Comparison of ENCODE assay signal across 28 mouse cellular contexts in genomic region chr14:86421881-86422280, GRCm38 (mm10).
DNase-seq lines count a peak whose midpoint lies in the region; ATAC-seq and TF ChIP-seq lines count a peak whose summit lies in the region.
"Had no signal": no experiment of that assay in that cellular context is flagged by ENCODE, and none has a peak within 500 bp of the region (broad histone marks: within the 10 kb centered on the region; RNA-seq: fewer than 3 reads in every experiment).

No protein-coding gene starts in this region.

- no peaks in the 10 kb centered on the region for H3K27me3 ChIP-seq in liver, postnatal 0 days (ENCODE audit: insufficient read depth, low read length)
- no peaks in the 10 kb centered on the region for H3K27me3 ChIP-seq in intestine, postnatal 0 days (replicated peaks; ENCODE audit: control insufficient read depth, insufficient read depth, low read length)
- H3K27me3 ChIP-seq: CH12.LX; embryonic facial prominence, embryonic 12.5 days; forebrain, embryonic 15.5 days; heart, embryonic 12.5 days; hindbrain, embryonic 13.5 days; limb, embryonic 13.5 days; megakaryocyte, embryonic 14.5 days; midbrain, embryonic 12.5 days had no signal

- no peak for TF ChIP-seq EP300 in liver, postnatal 0 days (IDR thresholded peaks at IDR 0.05; ENCODE audit: low read depth)

- no peak overlapping the region for H3K27ac ChIP-seq in liver, postnatal 0 days (ENCODE audit: low read depth)
- H3K27ac ChIP-seq in intestine, postnatal 0 days (ENCODE audit: low read depth, low read length), result no peak overlapping the region
- H3K27ac ChIP-seq: embryonic facial prominence, embryonic 12.5 days; forebrain, embryonic 15.5 days; hindbrain, embryonic 13.5 days; limb, embryonic 13.5 days; liver, embryonic 14.5 days; midbrain, embryonic 12.5 days had no signal

- no peaks in the 10 kb centered on the region for H3K9me3 ChIP-seq in liver, postnatal 0 days (ENCODE audit: low read length)
- no peaks in the 10 kb centered on the region for H3K9me3 ChIP-seq in intestine, postnatal 0 days (ENCODE audit: control insufficient read depth)
- H3K9me3 ChIP-seq: embryonic facial prominence, embryonic 12.5 days; forebrain, embryonic 15.5 days; heart, embryonic 12.5 days; hindbrain, embryonic 13.5 days; limb, embryonic 13.5 days; megakaryocyte, embryonic 14.5 days; midbrain, embryonic 12.5 days had no signal

- no peaks in the 10 kb centered on the region for H3K4me1 ChIP-seq in liver, postnatal 0 days (ENCODE audit: insufficient read depth)
- H3K4me1 ChIP-seq in intestine, postnatal 0 days (replicated peaks; ENCODE audit: control insufficient read depth, insufficient read depth, low read length), result no peaks in the 10 kb centered on the region
- H3K4me1 ChIP-seq: embryonic facial prominence, embryonic 12.5 days; forebrain, embryonic 15.5 days; heart, embryonic 12.5 days; hindbrain, embryonic 13.5 days; limb, embryonic 13.5 days; midbrain, embryonic 12.5 days had no signal

- no peak overlapping the region for H3K4me2 ChIP-seq in liver, postnatal 0 days (ENCODE audit: low read depth, low read length)
- H3K4me2 ChIP-seq in intestine, postnatal 0 days (replicated peaks; ENCODE audit: low read depth), result no peak overlapping the region
- H3K4me2 ChIP-seq: embryonic facial prominence, embryonic 12.5 days; forebrain, embryonic 15.5 days; heart, embryonic 12.5 days; hindbrain, embryonic 13.5 days; limb, embryonic 13.5 days; lung, embryonic 14.5 days; midbrain, embryonic 12.5 days had no signal

- no peak overlapping the region for H3K9ac ChIP-seq in liver, postnatal 0 days (replicated peaks)
- H3K9ac ChIP-seq in intestine, postnatal 0 days (ENCODE audit: low read depth, low read length), result no peak overlapping the region
- H3K9ac ChIP-seq: embryonic facial prominence, embryonic 12.5 days; forebrain, embryonic 15.5 days; heart, embryonic 12.5 days; hindbrain, embryonic 13.5 days; limb, embryonic 13.5 days; liver, embryonic 14.5 days; lung, embryonic 14.5 days; midbrain, embryonic 12.5 days had no signal

- WGBS in liver, postnatal 0 days (ENCODE audit: insufficient replicate concordance), result 50% methylated on average over 5 of the region's 5 CpGs
- 51% methylated on average over 5 of the region's 5 CpGs for WGBS in intestine, postnatal 0 days

- no peak overlapping the region for H3K4me3 ChIP-seq in liver, postnatal 0 days (ENCODE audit: low read depth, low read length)
- no peak overlapping the region for H3K4me3 ChIP-seq in intestine, postnatal 0 days (ENCODE audit: low read depth, low read length)
- H3K4me3 ChIP-seq: embryonic facial prominence, embryonic 12.5 days; forebrain, embryonic 15.5 days; heart, embryonic 12.5 days; hindbrain, embryonic 13.5 days; limb, embryonic 13.5 days; megakaryocyte, embryonic 14.5 days; midbrain, embryonic 12.5 days had no signal

- H3K36me3 ChIP-seq in liver, postnatal 0 days (replicated peaks; ENCODE audit: insufficient read depth, low read length), result no peaks in the 10 kb centered on the region
- no peaks in the 10 kb centered on the region for H3K36me3 ChIP-seq in intestine, postnatal 0 days (ENCODE audit: control insufficient read depth, insufficient read depth)
- H3K36me3 ChIP-seq: embryonic facial prominence, embryonic 12.5 days; forebrain, embryonic 15.5 days; heart, embryonic 12.5 days; hindbrain, embryonic 13.5 days; limb, embryonic 13.5 days; midbrain, embryonic 12.5 days had no signal

- TF ChIP-seq CTCF in liver, postnatal 0 days (IDR thresholded peaks at IDR 0.05; ENCODE audit: low read depth), result no peak
- no peak for TF ChIP-seq CTCF in intestine, postnatal 0 days (IDR thresholded peaks at IDR 0.05; ENCODE audit: low read depth)

- ATAC-seq in liver, postnatal 0 days, result peak; percentile 78
- no peak for ATAC-seq in intestine, postnatal 0 days
- ATAC-seq: activated CD4-positive, CD25-positive, alpha-beta regulatory T cell, adult 4 months; forebrain, embryonic 15.5 days; intestine, embryonic 16.5 days had no signal

- peak; percentile 38 to 57 for DNase-seq in cerebellum, postnatal 10 days
- DNase-seq in cerebellum, postnatal 36 days, result no peak
- peak; percentile 37 for DNase-seq in liver, postnatal 0 days
- no peak for DNase-seq in liver
- DNase-seq in kidney, postnatal 14 days, result peak; percentile 67
- no peak for DNase-seq in urinary bladder, postnatal 14 days (ENCODE audit: low spot score)
- DNase-seq: adrenal gland, adult 2 months; adrenal gland, postnatal 36 days; cerebellum, adult 2 months; embryo, embryonic 11 days; gastrocnemius, postnatal 25 days; heart, adult 11 months; heart, postnatal 4 days; lung, embryonic 14.5 days; lung, postnatal 14 days; thymus, postnatal 4 days had no signal

Comparison
In these comparisons a context has a peak if more than half of its experiments do, and no peak if none do; other contexts are left out.
1. DNase-seq: peak in cerebellum, postnatal 10 days (2 of 2), liver, postnatal 0 days (single experiment) and kidney, postnatal 14 days (single experiment); none in cerebellum, postnatal 36 days (0 of 2), liver (single experiment) and urinary bladder, postnatal 14 days (single experiment).